Mouse (Mus musculus) bone marrow, adult 2 months (tissue): Measurements from ENCODE around the gene Sim2.

Experiments
- CTCF ChIP-seq: fragments of 200-500 bp; IDR thresholded peaks from 2 replicates; pipeline ENCODE4 v1.5.1; 2011; ENCODE audit warnings: low read length, control low read depth; ENCODE audit not compliant: control insufficient read depth, insufficient read depth
- POLR2A ChIP-seq: fragments of 200-500 bp; IDR thresholded peaks from 2 replicates; pipeline ENCODE4 v1.6.1; 2011; ENCODE audit warnings: low read depth, mild to moderate bottlenecking, control low read depth, low read length, borderline replicate concordance; ENCODE audit not compliant: control insufficient read depth

DNA sequence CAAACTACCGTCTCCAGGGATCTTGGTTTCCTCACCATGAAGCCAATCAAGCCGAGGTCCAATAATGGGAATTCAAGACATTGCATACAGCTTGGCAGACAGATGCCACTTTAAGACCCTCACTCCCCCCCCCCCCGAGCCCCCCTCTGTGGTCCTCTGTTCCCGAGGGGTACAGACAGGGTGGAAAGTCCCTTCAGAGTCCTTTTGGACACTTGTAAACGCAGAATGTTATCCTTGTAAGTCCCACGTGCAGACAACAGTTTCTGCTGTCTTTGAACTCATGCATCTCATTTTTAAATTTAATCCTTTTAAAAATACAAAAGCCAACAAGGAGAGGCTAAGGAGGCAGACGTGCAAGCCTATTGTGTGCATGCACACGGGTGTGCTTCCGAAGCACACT, 41.5 kb downstream of the Sim2 start:
- TF ChIP-seq CTCF (no peak), POLR2A (no peak)
